Mouse (Mus musculus): ENCODE data around the gene Ankle1. TPM values are rescaled to one million over a fixed set of nuclear protein-coding genes. Genes with fewer than 3 reads are reported as not detected.

The Ankle1 gene
- polyA plus RNA-seq, 1 experiment: 6.3 TPM

- peaks cover 5% of the 10 kb centered on the region for H3K79me3 ChIP-seq (ENCODE audit: low read depth)
- TF ChIP-seq MAX (IDR thresholded peaks at IDR 0.05) (no peak), CEBPB (IDR thresholded peaks at IDR 0.05; ENCODE audit: low read depth) (no peak), MYOG (IDR thresholded peaks at IDR 0.05; ENCODE audit: control insufficient read depth, extremely low read depth, insufficient read length) (no peak), CTCF (IDR thresholded peaks at IDR 0.05; ENCODE audit: control insufficient read depth, insufficient read depth, insufficient read length) (no peak), USF1 (IDR thresholded peaks at IDR 0.05; ENCODE audit: low read depth) (no peak)
- H3K4me3 ChIP-seq (ENCODE audit: insufficient read depth, poor library complexity, severe bottlenecking): no peak overlapping the region
- H3K36me3 ChIP-seq (ENCODE audit: control insufficient read depth, insufficient read depth): peaks cover 13% of the 10 kb centered on the region
- no peaks in the 10 kb centered on the region for H3K27me3 ChIP-seq (ENCODE audit: control insufficient read depth, insufficient read depth, insufficient read length)
- no peak overlapping the region for H3ac ChIP-seq (ENCODE audit: control insufficient read depth, insufficient read length, low read depth)
- H3K79me2 ChIP-seq (ENCODE audit: control insufficient read depth, insufficient read depth): peaks cover 17% of the 10 kb centered on the region
Observed at GRCm38 (mm10) chr8:71395071-71395470, 10.7 kb upstream of the Ankle1 start.

- peak within 1 kb of the TSS; percentile 2 for H3K4me3 ChIP-seq (ENCODE audit: insufficient read depth, poor library complexity, severe bottlenecking)
- peaks cover 13% of the 10 kb centered on the region for H3K36me3 ChIP-seq (ENCODE audit: control insufficient read depth, insufficient read depth)
- no peaks in the 10 kb centered on the region for H3K27me3 ChIP-seq (ENCODE audit: control insufficient read depth, insufficient read depth, insufficient read length)
- TF ChIP-seq FOSL1 (IDR thresholded peaks at IDR 0.05; ENCODE audit: insufficient read depth, low read length, poor library complexity, severe bottlenecking) (no peak), MYOG (IDR thresholded peaks at IDR 0.05; ENCODE audit: control insufficient read depth, extremely low read depth, insufficient read length) (no peak), MAX (IDR thresholded peaks at IDR 0.05) (no peak), CTCF (IDR thresholded peaks at IDR 0.05; ENCODE audit: control insufficient read depth, insufficient read depth, insufficient read length) (no peak), USF1 (IDR thresholded peaks at IDR 0.05; ENCODE audit: low read depth) (no peak)
- H3ac ChIP-seq (ENCODE audit: control insufficient read depth, insufficient read length, low read depth): no peak within 1 kb of the TSS
- peaks cover 17% of the 10 kb centered on the region for H3K79me2 ChIP-seq (ENCODE audit: control insufficient read depth, insufficient read depth)
- H3K79me3 ChIP-seq (ENCODE audit: low read depth): peaks cover 5% of the 10 kb centered on the region
Observed at GRCm38 (mm10) chr8:71395629-71396028, 10.2 kb upstream of the Ankle1 start, which contains the start of gene Ushbp1. Gene Ushbp1 (minus strand): TSS chr8:71395802.

- Histone ChIP-seq H3K4me3 (ENCODE audit: insufficient read depth, poor library complexity, severe bottlenecking) (peak within 1 kb of the TSS; percentile 84), H3K79me2 (ENCODE audit: control insufficient read depth, insufficient read depth) (peaks cover 17% of the 10 kb centered on the region), H3K27me3 (ENCODE audit: control insufficient read depth, insufficient read depth, insufficient read length) (no peaks in the 10 kb centered on the region), H3K36me3 (ENCODE audit: control insufficient read depth, insufficient read depth) (peaks cover 13% of the 10 kb centered on the region), H3ac (ENCODE audit: control insufficient read depth, insufficient read length, low read depth) (peak within 1 kb of the TSS; percentile 94), H3K79me3 (ENCODE audit: low read depth) (peaks cover 5% of the 10 kb centered on the region)
- no peak for TF ChIP-seq MYOD1 (IDR thresholded peaks at IDR 0.05; ENCODE audit: control insufficient read depth, insufficient read length, low read depth)
- TF ChIP-seq MYOG (IDR thresholded peaks at IDR 0.05; ENCODE audit: control insufficient read depth, extremely low read depth, insufficient read length): no peak
- TF ChIP-seq USF1 (IDR thresholded peaks at IDR 0.05; ENCODE audit: low read depth): no peak
- TF ChIP-seq CEBPB (IDR thresholded peaks at IDR 0.05; ENCODE audit: low read depth): no peak
- TF ChIP-seq FOSL1 (IDR thresholded peaks at IDR 0.05; ENCODE audit: insufficient read depth, low read length, poor library complexity, severe bottlenecking): no peak
- TF ChIP-seq CTCF (IDR thresholded peaks at IDR 0.05; ENCODE audit: control insufficient read depth, insufficient read depth, insufficient read length): no peak
- TF ChIP-seq MAX (IDR thresholded peaks at IDR 0.05): no peak
Observed at GRCm38 (mm10) chr8:71396639-71397305, 9.0 kb upstream of the Ankle1 start, which contains the start of gene Babam1. Gene Babam1 (plus strand): TSS chr8:71396861.

- Histone ChIP-seq H3K79me3 (ENCODE audit: low read depth) (peaks cover 5% of the 10 kb centered on the region), H3K36me3 (ENCODE audit: control insufficient read depth, insufficient read depth) (peaks cover 13% of the 10 kb centered on the region), H3ac (ENCODE audit: control insufficient read depth, insufficient read length, low read depth) (peak overlapping the region; percentile 34), H3K4me3 (ENCODE audit: insufficient read depth, poor library complexity, severe bottlenecking) (peak overlapping the region; percentile 84), H3K79me2 (ENCODE audit: control insufficient read depth, insufficient read depth) (peaks cover 17% of the 10 kb centered on the region), H3K27me3 (ENCODE audit: control insufficient read depth, insufficient read depth, insufficient read length) (no peaks in the 10 kb centered on the region)
- no peak for TF ChIP-seq FOSL1 (IDR thresholded peaks at IDR 0.05; ENCODE audit: insufficient read depth, low read length, poor library complexity, severe bottlenecking)
- TF ChIP-seq MAX (IDR thresholded peaks at IDR 0.05): no peak
- TF ChIP-seq CEBPB (IDR thresholded peaks at IDR 0.05; ENCODE audit: low read depth): no peak
- no peak for TF ChIP-seq MYOG (IDR thresholded peaks at IDR 0.05; ENCODE audit: control insufficient read depth, extremely low read depth, insufficient read length)
- TF ChIP-seq USF1 (IDR thresholded peaks at IDR 0.05; ENCODE audit: low read depth): no peak
- TF ChIP-seq MYOD1 (IDR thresholded peaks at IDR 0.05; ENCODE audit: control insufficient read depth, insufficient read length, low read depth): no peak
- no peak for TF ChIP-seq CTCF (IDR thresholded peaks at IDR 0.05; ENCODE audit: control insufficient read depth, insufficient read depth, insufficient read length)
Observed at GRCm38 (mm10) chr8:71397701-71398100, 8.1 kb upstream of the Ankle1 start.

- Histone ChIP-seq H3K27me3 (ENCODE audit: control insufficient read depth, insufficient read depth, insufficient read length) (no peaks in the 10 kb centered on the region), H3K79me2 (ENCODE audit: control insufficient read depth, insufficient read depth) (peaks cover 17% of the 10 kb centered on the region), H3K79me3 (ENCODE audit: low read depth) (peaks cover 5% of the 10 kb centered on the region), H3ac (ENCODE audit: control insufficient read depth, insufficient read length, low read depth) (no peak overlapping the region), H3K4me3 (ENCODE audit: insufficient read depth, poor library complexity, severe bottlenecking) (no peak overlapping the region), H3K36me3 (ENCODE audit: control insufficient read depth, insufficient read depth) (peaks cover 13% of the 10 kb centered on the region)
- TF ChIP-seq MYOG (IDR thresholded peaks at IDR 0.05; ENCODE audit: control insufficient read depth, extremely low read depth, insufficient read length) (no peak), MAX (IDR thresholded peaks at IDR 0.05) (no peak), CEBPB (IDR thresholded peaks at IDR 0.05; ENCODE audit: low read depth) (no peak), MYOD1 (IDR thresholded peaks at IDR 0.05; ENCODE audit: control insufficient read depth, insufficient read length, low read depth) (no peak)
Observed at GRCm38 (mm10) chr8:71400826-71401225, 5.0 kb upstream of the Ankle1 start.

- TF ChIP-seq MAX (IDR thresholded peaks at IDR 0.05) (no peak), FOSL1 (IDR thresholded peaks at IDR 0.05; ENCODE audit: insufficient read depth, low read length, poor library complexity, severe bottlenecking) (no peak), CTCF (IDR thresholded peaks at IDR 0.05; ENCODE audit: control insufficient read depth, insufficient read depth, insufficient read length) (no peak), MYOG (IDR thresholded peaks at IDR 0.05; ENCODE audit: control insufficient read depth, extremely low read depth, insufficient read length) (no peak), CEBPB (IDR thresholded peaks at IDR 0.05; ENCODE audit: low read depth) (no peak), MYOD1 (IDR thresholded peaks at IDR 0.05; ENCODE audit: control insufficient read depth, insufficient read length, low read depth) (no peak), USF1 (IDR thresholded peaks at IDR 0.05; ENCODE audit: low read depth) (no peak)
- H3K27me3 ChIP-seq (ENCODE audit: control insufficient read depth, insufficient read depth, insufficient read length): no peaks in the 10 kb centered on the region
- peaks cover 8% of the 10 kb centered on the region for H3K79me3 ChIP-seq (ENCODE audit: low read depth)
Observed at GRCm38 (mm10) chr8:71401454-71401853, 4.4 kb upstream of the Ankle1 start.

More at GRCm38 (mm10) chr8:71401454-71401853, 4.4 kb upstream of the Ankle1 start:
- Histone ChIP-seq H3K79me2 (ENCODE audit: control insufficient read depth, insufficient read depth) (peaks cover 21% of the 10 kb centered on the region), H3K36me3 (ENCODE audit: control insufficient read depth, insufficient read depth) (peaks cover 13% of the 10 kb centered on the region), H3K4me3 (ENCODE audit: insufficient read depth, poor library complexity, severe bottlenecking) (no peak overlapping the region), H3ac (ENCODE audit: control insufficient read depth, insufficient read length, low read depth) (no peak overlapping the region)
